Mouse (Mus musculus) olfactory bulb, adult 2 months (tissue): ENCODE measurements around the gene Plekhh2.

Source experiments
- CTCF ChIP-seq: fragments of 200-500 bp; IDR thresholded peaks from 2 replicates; pipeline ENCODE4 v1.5.1; 2012; ENCODE audit warnings: low read depth, mild to moderate bottlenecking, low read length, moderate library complexity; ENCODE audit not compliant: insufficient read depth
- POLR2A ChIP-seq: fragments of 200-500 bp; IDR thresholded peaks from 2 replicates; pipeline ENCODE4 v1.6.1; 2012; ENCODE audit warnings: mild to moderate bottlenecking, low read depth, low read length, moderate library complexity; ENCODE audit not compliant: insufficient read depth

DNA sequence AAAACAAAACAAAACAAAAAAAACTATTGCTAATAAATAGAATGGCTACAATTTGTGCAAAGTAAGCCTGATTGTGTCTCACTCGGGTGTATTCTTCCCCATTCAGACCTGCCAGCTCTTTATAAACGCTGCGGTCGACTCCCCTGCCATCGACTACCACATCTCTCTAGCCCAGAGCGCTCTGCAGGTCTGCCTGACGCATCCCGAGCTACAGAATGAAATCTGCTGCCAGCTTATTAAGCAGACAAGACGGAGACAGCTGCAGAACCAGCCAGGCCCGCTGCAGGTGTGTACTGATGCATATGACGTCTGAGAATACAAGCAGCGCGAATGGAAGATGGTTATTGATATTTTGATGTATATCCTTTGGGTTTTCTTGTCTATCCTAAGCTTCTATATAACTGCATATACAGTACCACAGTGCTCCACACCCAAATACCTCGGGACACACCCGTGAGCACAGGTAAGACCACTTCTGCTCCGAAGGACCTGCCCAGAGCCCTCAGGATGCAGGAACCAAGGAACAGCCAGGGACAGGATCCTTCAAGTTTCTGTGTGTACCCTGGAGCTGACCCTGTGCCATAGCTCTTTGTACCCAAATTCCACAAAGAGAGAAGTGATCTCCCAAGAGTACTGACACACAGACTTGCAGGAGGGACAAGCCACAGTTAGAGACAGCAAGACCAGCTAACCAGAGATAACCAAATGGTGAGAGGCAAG lies 79.9 kb downstream of the Plekhh2 start:
- TF ChIP-seq CTCF: no peak
- TF ChIP-seq POLR2A: no peak
